Mouse (Mus musculus) kidney, adult 2 months (tissue): Measurements from ENCODE around the gene Hist1h1c. TPM values are rescaled to one million over a fixed set of nuclear protein-coding genes. Genes with fewer than 3 reads are reported as not detected.
"Not testable (repeated sequence)": the region's sequence is repeated elsewhere in the genome, so short reads cannot be mapped to it uniquely, and the experiment has no call there.

ENCODE experiments used
- DNase-seq: peaks from one replicate; pipeline ENCODE4 v3.0.0; 2021
- H3K27ac ChIP-seq: fragments of 200-500 bp; 2 replicates; pipeline ENCODE4 v1.5.1; 2012; ENCODE audit warnings: low read depth, low read length, control low read depth, inconsistent platforms; ENCODE audit not compliant: insufficient read depth
- H3K27me3 ChIP-seq: fragments of 200-500 bp; replicated peaks from 2 replicates; pipeline ENCODE4 v1.6.1; 2012; ENCODE audit warnings: mild to moderate bottlenecking, moderate library complexity, low read length, inconsistent platforms; ENCODE audit not compliant: control insufficient read depth, insufficient read depth
- H3K36me3 ChIP-seq: fragments of 200-500 bp; 2 replicates; pipeline ENCODE4 v1.6.1; 2012; ENCODE audit warnings: mild to moderate bottlenecking, moderate library complexity, low read length, inconsistent platforms; ENCODE audit not compliant: control insufficient read depth, insufficient read depth
- H3K4me1 ChIP-seq: fragments of 200-500 bp; 2 replicates; pipeline ENCODE4 v1.6.1; 2011; ENCODE audit warnings: low read length; ENCODE audit not compliant: control insufficient read depth, insufficient read depth
- H3K4me3 ChIP-seq: fragments of 200-500 bp; 2 replicates; pipeline ENCODE4 v1.5.1; 2011; ENCODE audit warnings: mild to moderate bottlenecking, low read depth, low read length, control low read depth; ENCODE audit not compliant: insufficient read depth
- CTCF ChIP-seq: fragments of 200-500 bp; conservative IDR thresholded peaks from 2 replicates; pipeline ENCODE4 v1.5.1; 2011; ENCODE audit warnings: low read depth, mild to moderate bottlenecking, control low read depth, low read length, moderate library complexity, mixed read lengths; ENCODE audit not compliant: insufficient read depth, insufficient read length
- POLR2A ChIP-seq: fragments of 200-500 bp; IDR thresholded peaks from one replicate; pipeline ENCODE4 v1.6.1; 2011; ENCODE audit warnings: low read depth, low read length, control low read depth
- WGBS: fragments of 180-500 bp; shearing (Covaris S2); methylation state at CpG from one replicate; pipeline ENCODE4 v1.1.7; 2018; 5-methylcytosine and 5-hydroxymethylcytosine counted together
- polyA plus RNA-seq: library from polyadenylated mRNA; depleted of rRNA; stranded (reverse); fragments of >200 nt; gene quantifications from 2 replicates; pipeline ENCODE4 v1.2.3, GENCODE M21; 2012

Gene Hist1h1c
- polyA plus RNA-seq, 1 experiment, result 76.0 TPM

- Histone ChIP-seq H3K4me1 (peaks cover 13% of the 10 kb centered on the region; the same call in 1 of the 2 replicates), H3K36me3 (no peaks in the 10 kb centered on the region), H3K4me3 (peak overlapping the region; percentile 51), H3K27ac (peak overlapping the region; percentile 15; the same call in 1 of the 2 replicates), H3K27me3 (no peaks in the 10 kb centered on the region)
- WGBS, result under 1% methylated on average over 30 of the region's 32 CpGs
- TF ChIP-seq POLR2A, result no peak
- TF ChIP-seq CTCF, result peak; percentile 73
- peak; percentile 67 for DNase-seq
These were observed 40.9 kb upstream of the Hist1h1c start for GRCm38 (mm10) chr13:23697491-23698299.

- H3K4me3 ChIP-seq, result peak within 1 kb of the TSS; percentile 51
- H3K27ac ChIP-seq, result peak within 1 kb of the TSS; percentile 15; the same call in 1 of the 2 replicates
- WGBS, result under 1% methylated on average over 22 of the region's 22 CpGs
- peaks cover 9% of the 10 kb centered on the region; the same call in 1 of the 2 replicates for H3K4me1 ChIP-seq
- peak; percentile 99 for DNase-seq
- H3K36me3 ChIP-seq, result no peaks in the 10 kb centered on the region
- peak; percentile 99 for TF ChIP-seq POLR2A
- TF ChIP-seq CTCF, result 0 out of 2 replicates have a peak, but pooled peaks have one; percentile 19
- H3K27me3 ChIP-seq, result no peaks in the 10 kb centered on the region
These were observed 40.3 kb upstream of the Hist1h1c start, which contains the start of gene Hist1h4c for GRCm38 (mm10) chr13:23698300-23698693. Hist1h4c (minus strand) TSS chr13:23698454.

GRCm38 (mm10) chr13:23698996-23699395 is 39.6 kb upstream of the Hist1h1c start:
- no peak overlapping the region for H3K4me3 ChIP-seq
- 69% methylated on average over 6 of the region's 6 CpGs for WGBS

GRCm38 (mm10) chr13:23699767-23700166 is 38.8 kb upstream of the Hist1h1c start:
- 64% methylated on average over 3 of the region's 3 CpGs for WGBS
- no peaks in the 10 kb centered on the region; the same call in 1 of the 2 replicates for H3K4me1 ChIP-seq
- H3K36me3 ChIP-seq, result no peaks in the 10 kb centered on the region; the same call in 1 of the 2 replicates

More at GRCm38 (mm10) chr13:23698996-23699395, 39.6 kb upstream of the Hist1h1c start:
- H3K4me1 ChIP-seq, result peaks cover 5% of the 10 kb centered on the region; the same call in 1 of the 2 replicates
- H3K27me3 ChIP-seq, result no peaks in the 10 kb centered on the region
- H3K36me3 ChIP-seq, result no peaks in the 10 kb centered on the region
- no peak for DNase-seq
- no peak overlapping the region for H3K27ac ChIP-seq
- TF ChIP-seq POLR2A (no peak), CTCF (no peak)

GRCm38 (mm10) chr13:23700786-23701520 is 37.7 kb upstream of the Hist1h1c start:
- WGBS, result 21% methylated on average over 8 of the region's 8 CpGs
- TF ChIP-seq POLR2A (no peak), CTCF (peak; percentile 80)
- H3K4me1 ChIP-seq, result no peaks in the 10 kb centered on the region; the same call in 1 of the 2 replicates

More at GRCm38 (mm10) chr13:23699767-23700166, 38.8 kb upstream of the Hist1h1c start:
- DNase-seq, result no peak
- no peak overlapping the region for H3K4me3 ChIP-seq
- no peaks in the 10 kb centered on the region for H3K27me3 ChIP-seq
- H3K27ac ChIP-seq, result no peak overlapping the region
- TF ChIP-seq CTCF, result no peak
- TF ChIP-seq POLR2A, result no peak

GRCm38 (mm10) chr13:23702220-23702619 is 36.4 kb upstream of the Hist1h1c start:
- Histone ChIP-seq H3K36me3 (no peaks in the 10 kb centered on the region; the same call in 1 of the 2 replicates), H3K27ac (no peak overlapping the region), H3K27me3 (no peaks in the 10 kb centered on the region), H3K4me1 (no peaks in the 10 kb centered on the region; the same call in 1 of the 2 replicates), H3K4me3 (no peak overlapping the region)
- TF ChIP-seq POLR2A (no peak), CTCF (no peak)
- WGBS, result 78% methylated on average over 4 of the region's 4 CpGs
- no peak for DNase-seq

More at GRCm38 (mm10) chr13:23700786-23701520, 37.7 kb upstream of the Hist1h1c start:
- H3K27ac ChIP-seq, result no peak overlapping the region
- no peak overlapping the region for H3K4me3 ChIP-seq
- DNase-seq, result peak; percentile 90
- no peaks in the 10 kb centered on the region for H3K27me3 ChIP-seq
- no peaks in the 10 kb centered on the region; the same call in 1 of the 2 replicates for H3K36me3 ChIP-seq

GRCm38 (mm10) chr13:23702801-23703200 is 35.8 kb upstream of the Hist1h1c start:
- not testable (repeated sequence) for H3K36me3 ChIP-seq, H3K27ac ChIP-seq, H3K27me3 ChIP-seq, H3K4me3 ChIP-seq, H3K4me1 ChIP-seq, DNase-seq
- 63% methylated on average over 2 of the region's 2 CpGs for WGBS
